Mouse (Mus musculus) kidney, adult 9 months (tissue): Measurements from ENCODE around the gene Gsg1l2.

ENCODE experiments used
- DNase-seq: peaks from one replicate; pipeline ENCODE4 v3.0.0; 2022

Gsg1l2 gene

GRCm38 (mm10) chr11:67774379-67774778, at the start of gene Gsg1l2:
Gsg1l2 (plus strand) TSS chr11:67774608.
- DNase-seq = no peak

- no peak for DNase-seq
Measured at GRCm38 (mm10) chr11:67727095-67727494, 47.3 kb upstream of the Gsg1l2 start.

DNA sequence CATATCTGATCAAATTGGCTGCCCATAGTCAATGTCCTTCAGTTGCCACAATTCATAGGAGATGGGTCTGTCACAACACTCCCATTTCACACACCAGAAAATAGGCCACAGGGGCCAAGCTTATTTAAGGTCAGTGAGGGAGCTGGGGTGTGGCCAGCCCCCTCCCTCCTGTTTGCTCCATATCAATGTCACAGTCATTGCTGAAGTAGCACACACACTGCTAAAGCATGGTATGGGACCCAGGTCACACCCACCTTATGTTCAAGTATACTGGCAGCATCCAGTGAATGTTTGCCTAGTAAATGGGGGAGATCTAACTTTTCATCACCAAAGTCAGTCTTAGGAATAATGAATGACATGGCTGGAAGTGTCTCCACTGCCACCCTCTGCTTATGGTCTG, 45.7 kb upstream of the Gsg1l2 start:
- no peak for DNase-seq

DNA sequence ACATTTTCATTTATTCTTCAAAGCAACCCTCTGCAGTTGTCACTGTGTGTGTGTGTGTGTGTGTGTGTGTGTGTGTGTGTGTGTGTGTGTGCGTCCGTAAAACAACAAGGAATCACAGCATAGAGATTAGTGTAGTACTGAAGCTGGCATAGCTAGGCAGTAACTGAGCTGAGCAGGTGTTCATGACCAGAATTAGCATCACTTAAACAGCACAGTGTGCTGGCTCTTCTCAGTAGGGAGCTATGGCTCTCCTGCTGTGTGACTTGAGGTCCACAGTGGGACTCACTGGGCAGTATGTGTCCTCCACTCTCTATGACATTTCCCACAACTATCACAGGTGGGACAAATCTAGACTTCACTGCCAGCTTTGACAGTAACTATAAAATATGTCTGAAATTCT, 43.4 kb upstream of the Gsg1l2 start:
- no peak for DNase-seq

GRCm38 (mm10) chr11:67733726-67734125, 40.7 kb upstream of the Gsg1l2 start:
- DNase-seq = no peak

DNA sequence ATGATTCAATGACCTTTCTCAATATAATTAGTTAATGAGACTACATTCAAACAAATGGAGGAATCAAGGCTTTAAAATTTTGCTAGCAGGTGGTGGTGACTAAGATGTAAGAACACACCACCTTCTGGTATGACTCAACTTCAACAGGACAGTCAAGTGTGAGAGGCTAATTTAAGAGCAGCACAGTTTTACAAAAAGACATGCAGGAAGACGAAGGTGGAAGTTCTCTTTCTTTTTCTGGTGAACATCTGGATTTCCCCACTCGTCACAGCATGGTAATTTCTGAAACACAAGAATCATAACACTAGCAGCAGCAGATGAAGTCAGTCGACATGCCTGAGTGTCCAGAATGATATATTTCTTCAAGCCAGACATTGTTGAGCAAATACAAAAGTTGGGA, 39.8 kb upstream of the Gsg1l2 start:
- no peak for DNase-seq

DNA sequence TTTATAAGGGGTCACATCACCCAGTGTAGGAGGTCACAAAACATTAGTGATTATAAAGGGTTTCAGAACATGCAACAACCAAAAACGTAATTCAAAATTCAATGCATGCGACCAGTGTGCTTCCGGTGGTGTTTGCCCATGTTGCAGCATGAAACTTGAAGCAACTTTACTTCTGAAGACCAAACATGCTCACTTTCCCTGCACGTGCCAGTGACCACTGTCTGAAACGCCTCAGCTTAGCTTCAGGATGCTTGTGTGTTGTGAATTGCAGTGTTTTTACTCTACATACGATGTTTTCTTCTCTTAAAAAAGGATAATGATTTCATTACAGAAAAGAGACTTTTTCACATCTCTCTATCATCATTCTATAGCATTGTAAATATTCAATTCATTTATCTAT, 36.1 kb upstream of the Gsg1l2 start:
- no peak for DNase-seq

GRCm38 (mm10) chr11:67738846-67739490, 35.4 kb upstream of the Gsg1l2 start:
- DNase-seq = no peak

GRCm38 (mm10) chr11:67741569-67741968, 32.8 kb upstream of the Gsg1l2 start:
- no peak for DNase-seq

- DNase-seq = no peak
Measured at GRCm38 (mm10) chr11:67756287-67756686, 18.1 kb upstream of the Gsg1l2 start.

DNA sequence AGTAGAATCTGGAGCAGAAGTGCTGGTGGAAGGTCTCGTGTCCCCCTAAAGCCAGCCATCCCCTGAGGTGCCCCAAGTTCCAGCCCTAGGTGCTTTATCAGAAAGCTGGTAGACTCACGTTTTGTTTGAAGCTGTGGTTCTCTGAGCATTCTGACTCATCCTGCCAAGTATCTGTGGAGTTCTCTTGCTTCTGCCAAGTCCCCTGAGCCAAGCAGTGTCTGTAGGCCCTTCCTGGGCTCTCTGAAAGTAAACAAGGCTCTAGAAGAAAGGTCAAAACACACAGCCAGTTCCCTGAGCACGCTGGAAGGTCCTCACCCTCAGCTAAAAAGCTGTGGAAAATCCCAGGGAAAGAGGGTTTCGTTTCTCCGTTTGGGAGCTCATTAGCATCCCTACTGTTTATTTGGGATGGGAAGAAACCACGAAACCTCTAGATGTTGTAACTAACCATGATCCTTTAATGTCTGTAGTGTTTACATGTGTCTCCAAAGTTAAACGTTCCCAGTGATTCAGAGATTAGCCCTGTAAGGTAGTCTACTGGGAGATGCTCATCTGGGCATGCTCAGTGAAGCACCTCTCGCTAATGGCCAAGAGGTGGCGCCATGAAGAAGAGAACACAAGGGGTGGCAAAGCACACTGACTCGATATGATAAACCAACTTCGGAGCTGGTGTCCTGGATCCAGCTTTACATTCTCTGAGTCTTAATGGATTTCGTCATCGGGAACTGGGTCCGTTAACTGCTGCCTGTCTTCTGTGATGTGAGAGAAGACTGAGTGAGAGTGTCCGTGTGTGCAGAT, 16.8 kb upstream of the Gsg1l2 start:
- no peak for DNase-seq

DNA sequence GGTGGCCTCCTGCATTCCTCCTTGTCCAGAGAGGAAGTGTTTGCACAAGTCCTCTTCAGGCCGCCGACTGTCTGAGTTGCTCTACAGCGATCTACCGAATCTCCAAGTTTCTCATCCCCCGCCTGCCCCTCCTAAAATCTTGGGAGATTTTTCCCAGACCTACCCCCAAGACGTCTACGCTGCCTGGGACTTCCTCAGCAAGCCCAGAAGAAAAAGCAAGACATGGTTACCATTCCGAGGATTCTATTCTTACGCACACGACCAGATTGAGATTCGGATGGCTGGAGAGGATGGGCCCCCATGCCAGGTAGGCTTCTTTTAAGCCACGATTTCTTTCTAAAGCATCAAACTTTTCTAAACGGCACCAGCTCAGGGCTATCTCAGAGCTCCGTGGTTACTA, 3.4 kb upstream of the Gsg1l2 start, which contains the start of gene Glp2r:
Glp2r (minus strand) TSS at position 101 of the 400 bp plus-strand sequence.
- no peak for DNase-seq

- DNase-seq = no peak
Measured at GRCm38 (mm10) chr11:67771691-67772090, 2.7 kb upstream of the Gsg1l2 start.

- peak; percentile 34 for DNase-seq
Measured at GRCm38 (mm10) chr11:67772577-67772976, 1.8 kb upstream of the Gsg1l2 start.

DNA sequence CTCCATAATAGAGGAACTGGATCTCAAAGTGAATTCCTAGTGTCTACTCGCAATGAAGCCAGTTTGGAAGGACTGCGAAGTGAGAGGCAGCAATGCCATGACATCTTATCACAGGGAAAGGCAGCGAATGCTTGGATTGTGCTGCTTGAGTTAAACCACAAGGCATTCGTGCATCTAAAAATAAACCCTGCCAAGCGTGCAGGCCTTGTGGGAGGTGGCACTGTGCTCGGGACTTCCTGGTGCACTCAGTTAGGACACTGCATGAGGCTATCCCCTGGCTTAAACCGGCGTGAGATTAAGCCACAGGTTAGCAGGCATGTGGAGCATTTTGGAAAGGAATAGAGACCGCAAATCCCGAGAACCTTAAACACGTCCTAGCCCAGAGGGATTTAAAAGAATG, 15.8 kb downstream of the Gsg1l2 start:
- DNase-seq = no peak

DNA sequence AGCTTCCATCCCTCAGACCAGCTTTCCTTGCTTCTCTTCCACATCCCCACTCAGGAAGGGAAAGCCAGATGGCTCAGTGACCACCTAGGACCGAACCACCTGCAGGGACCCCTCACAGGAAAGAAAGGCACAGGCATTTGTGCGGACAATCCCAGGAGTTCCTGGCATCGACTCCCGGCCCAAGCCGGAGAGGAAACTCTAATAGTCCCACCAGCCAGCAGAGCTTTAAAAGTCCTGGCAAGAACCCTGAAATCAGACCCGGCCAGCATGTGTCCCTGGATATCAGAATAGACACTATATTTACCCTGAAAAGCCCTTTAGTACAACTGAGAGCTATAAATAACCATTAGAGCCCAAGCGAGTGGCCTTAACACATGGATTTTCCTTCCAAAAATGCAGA, 23.5 kb downstream of the Gsg1l2 start, which contains the start of gene Dhrs7c:
Dhrs7c (plus strand) TSS at position 257 of the 400 bp plus-strand sequence.
- DNase-seq = no peak

DNA sequence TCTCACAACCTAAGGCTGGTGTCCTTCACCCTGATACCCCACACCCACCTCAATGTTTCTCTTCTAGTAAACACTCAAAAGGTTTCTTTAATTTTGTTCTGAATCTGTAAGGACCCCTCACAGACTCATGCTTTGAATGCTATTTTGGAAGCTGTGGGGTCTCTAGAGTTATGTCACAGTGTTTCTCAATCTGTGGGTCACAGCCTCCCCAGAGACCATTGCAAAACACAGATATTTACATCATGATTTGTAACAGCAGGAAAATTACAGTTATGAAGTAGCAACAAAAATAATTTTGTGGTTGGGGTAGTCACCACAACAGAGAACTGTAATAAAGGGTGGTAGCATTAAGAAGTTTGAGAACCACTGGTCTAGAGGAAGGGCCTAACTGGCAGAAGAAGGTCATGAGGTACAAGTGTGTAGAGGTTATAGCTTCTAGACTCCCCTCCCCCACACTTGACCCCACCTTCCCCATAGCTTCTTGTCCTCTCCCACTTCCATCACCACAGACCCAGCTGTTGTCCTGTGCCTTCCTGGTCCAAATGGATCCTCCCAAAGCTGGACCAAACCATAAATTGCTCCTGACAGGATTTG, 25.8 kb downstream of the Gsg1l2 start:
- DNase-seq = no peak

DNA sequence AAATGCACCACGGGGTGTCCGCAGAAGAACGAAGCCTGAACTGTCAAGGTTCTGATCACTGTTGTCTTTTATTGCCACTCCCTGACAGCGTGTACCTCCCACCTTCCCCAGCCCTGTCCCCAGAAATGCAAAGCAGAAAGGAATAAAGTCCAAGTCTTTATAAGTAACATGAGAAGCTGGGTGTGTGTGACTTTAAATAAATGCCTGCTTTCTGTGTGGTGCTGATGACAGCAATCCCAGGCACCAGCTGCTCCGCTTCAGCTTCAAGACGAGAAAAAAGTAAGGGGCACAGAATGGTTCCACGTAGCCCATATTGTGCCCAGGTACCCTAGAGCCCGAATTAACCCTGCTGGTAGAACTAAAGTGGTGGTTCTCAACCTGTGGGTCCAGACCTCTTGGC, 26.8 kb downstream of the Gsg1l2 start:
- no peak for DNase-seq

DNA sequence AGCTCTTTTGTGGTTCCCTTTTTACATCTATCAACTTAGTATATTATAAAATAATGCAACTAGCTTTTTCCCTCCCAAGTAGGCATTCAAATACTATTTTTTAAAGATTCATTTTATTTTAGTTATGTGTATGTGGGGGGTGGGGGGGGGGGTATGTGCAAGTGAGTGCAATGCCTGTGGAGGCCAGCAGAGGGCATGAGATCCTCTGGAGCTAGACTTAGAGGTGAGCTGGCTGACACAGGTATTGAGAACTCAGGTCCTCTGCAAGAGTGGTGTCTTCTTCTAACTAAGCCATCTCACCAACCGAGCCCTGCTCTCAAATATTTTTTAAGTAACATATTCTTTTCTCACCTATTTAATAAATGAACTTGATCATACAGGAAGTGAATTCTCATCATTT, 31.1 kb downstream of the Gsg1l2 start:
- no peak for DNase-seq

DNA sequence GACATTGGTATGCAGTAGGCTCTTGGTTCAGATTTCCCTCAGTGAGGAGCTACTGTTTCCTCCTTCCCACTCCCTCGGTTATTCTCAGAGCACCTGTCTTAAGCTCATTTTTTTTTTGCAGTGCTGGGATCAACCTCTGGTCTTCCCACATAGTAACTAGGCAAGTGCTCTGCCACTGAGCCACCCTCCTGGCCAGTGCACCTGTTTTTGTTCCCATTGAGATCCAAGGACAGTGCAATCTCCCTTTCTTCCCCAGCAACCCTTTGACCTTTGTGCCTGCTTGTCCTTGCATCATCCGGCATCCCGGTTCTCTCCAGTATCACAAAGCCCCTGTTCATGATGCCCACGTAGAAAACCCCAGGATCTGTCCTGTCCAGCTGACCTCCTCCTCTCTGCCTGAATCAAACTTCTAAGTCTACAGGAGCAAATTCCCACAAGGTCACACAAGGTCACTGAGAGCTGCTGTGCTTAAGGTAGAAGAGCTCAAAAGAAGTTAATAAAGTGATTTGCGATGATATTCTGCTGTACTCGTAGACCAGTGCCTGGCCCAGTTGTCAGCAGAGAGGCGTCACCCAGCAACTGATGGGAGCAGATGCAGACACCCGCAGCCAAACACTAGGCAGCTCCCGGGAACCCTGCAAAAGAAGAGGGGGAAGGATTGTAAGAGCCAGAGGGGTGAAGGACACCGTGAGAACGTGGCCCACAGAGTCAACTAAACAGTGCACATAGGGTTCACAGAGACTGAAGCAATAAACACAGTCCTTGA, 32.6 kb downstream of the Gsg1l2 start:
- DNase-seq = no peak

DNA sequence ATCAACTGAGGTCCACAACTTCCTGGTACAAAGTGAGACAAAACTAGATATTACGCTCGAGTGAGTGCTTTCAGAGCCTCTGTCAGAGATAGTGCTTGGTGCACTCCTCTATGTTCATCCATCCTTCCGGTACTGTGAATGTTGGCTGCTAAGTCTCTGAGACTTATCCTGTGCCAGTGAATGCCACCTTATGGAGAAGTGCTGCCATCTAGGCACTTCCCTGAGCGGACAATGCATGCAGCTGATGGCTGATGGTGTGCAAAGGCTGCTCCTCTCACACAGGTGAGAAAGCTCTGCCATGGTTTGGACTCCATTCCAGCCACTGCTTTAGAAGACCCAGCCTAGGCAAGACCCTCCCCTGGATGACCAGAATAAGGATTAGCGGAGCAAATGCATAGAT, 33.6 kb downstream of the Gsg1l2 start:
- no peak for DNase-seq

- no peak for DNase-seq
Measured at GRCm38 (mm10) chr11:67811535-67811934, 37.1 kb downstream of the Gsg1l2 start.

DNA sequence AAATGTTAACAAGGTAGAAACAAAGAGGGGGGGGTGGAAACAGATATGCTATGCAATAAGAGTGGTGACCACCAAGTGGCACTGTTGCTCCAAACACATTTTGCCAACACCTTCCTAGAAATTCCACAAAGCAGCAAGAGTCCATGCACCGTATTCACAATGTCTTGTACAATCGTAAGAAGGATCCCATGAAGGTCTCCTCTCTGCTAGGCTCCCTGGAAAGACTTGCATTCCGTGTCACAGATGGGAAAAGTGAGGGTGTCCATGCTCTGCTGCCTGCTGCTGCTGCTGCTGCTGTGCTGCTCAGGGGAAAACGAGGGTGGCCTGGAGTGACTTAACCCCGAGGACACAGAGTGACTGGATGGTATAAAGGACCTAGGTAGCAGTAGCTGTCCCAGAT, 45.2 kb downstream of the Gsg1l2 start:
- peak; percentile 27 for DNase-seq
